Mouse (Mus musculus) limb, embryonic 15.5 days (tissue): ENCODE data around the gene Cep131. TPM values are rescaled to one million over a fixed set of nuclear protein-coding genes. Genes with fewer than 3 reads are reported as not detected.

ENCODE experiments used
- ATAC-seq: fragments of 200-750 bp; cut with Nextera tagmentation; 2 replicates; pipeline ENCODE4 v1.8.0; 2017; ENCODE audit warnings: low read depth, moderate TSS enrichment; ENCODE audit not compliant: insufficient number of reproducible peaks, low FRiP score, low TSS enrichment
- H3K27ac ChIP-seq: fragments of 300-500 bp; sonication (generic); 2 replicates; pipeline ENCODE4 v1.5.1; 2015; ENCODE audit warnings: moderate library complexity, mild to moderate bottlenecking, inconsistent platforms
- H3K27me3 ChIP-seq: fragments of 300-500 bp; sonication (generic); 2 replicates; pipeline ENCODE4 v1.6.1; 2015; ENCODE audit warnings: inconsistent platforms
- H3K36me3 ChIP-seq: fragments of 300-500 bp; sonication (generic); 2 replicates; pipeline ENCODE4 v1.6.1; 2015; ENCODE audit warnings: inconsistent platforms
- H3K4me1 ChIP-seq: fragments of 300-500 bp; sonication (generic); 2 replicates; pipeline ENCODE4 v1.6.1; 2015; ENCODE audit warnings: inconsistent platforms
- H3K4me2 ChIP-seq: fragments of 300-500 bp; sonication (generic); 2 replicates; pipeline ENCODE4 v1.6.1; 2015; ENCODE audit warnings: mild to moderate bottlenecking, inconsistent platforms
- H3K4me3 ChIP-seq: fragments of 300-500 bp; sonication (generic); 2 replicates; pipeline ENCODE4 v1.5.1; 2015; ENCODE audit warnings: mild to moderate bottlenecking, inconsistent platforms
- H3K9ac ChIP-seq: fragments of 300-500 bp; sonication (generic); 2 replicates; pipeline ENCODE4 v1.6.1; 2015; ENCODE audit warnings: inconsistent platforms
- H3K9me3 ChIP-seq: fragments of 300-500 bp; sonication (generic); 2 replicates; pipeline ENCODE4 v1.6.1; 2016; ENCODE audit warnings: inconsistent platforms
- WGBS: fragments of 180-500 bp; shearing (Covaris S2); methylation state at CpG from one replicate; pipeline ENCODE4 v1.1.7; 2015; 5-methylcytosine and 5-hydroxymethylcytosine counted together
- polyA plus RNA-seq: library from polyadenylated mRNA; unstranded; fragments of >200 nt; fragmentation: Nextera tagmentation; extraction: Ambion mirVana; gene quantifications from 2 replicates; pipeline ENCODE4 v1.2.1, GENCODE M21; 2015

Cep131 gene
- polyA plus RNA-seq, 1 experiment from 2014 or later: 20.9 TPM

- Histone ChIP-seq H3K4me2 (no peak overlapping the region), H3K4me1 (peaks cover 13% of the 10 kb centered on the region), H3K9ac (no peak overlapping the region), H3K36me3 (no peaks in the 10 kb centered on the region), H3K27me3 (no peaks in the 10 kb centered on the region), H3K4me3 (no peak overlapping the region), H3K27ac (no peak overlapping the region), H3K9me3 (no peaks in the 10 kb centered on the region)
- ATAC-seq: no peak
- 30% methylated on average over 10 of the region's 10 CpGs for WGBS
These were observed 56.3 kb downstream of the Cep131 start for GRCm38 (mm10) chr11:120030145-120030901.

DNA sequence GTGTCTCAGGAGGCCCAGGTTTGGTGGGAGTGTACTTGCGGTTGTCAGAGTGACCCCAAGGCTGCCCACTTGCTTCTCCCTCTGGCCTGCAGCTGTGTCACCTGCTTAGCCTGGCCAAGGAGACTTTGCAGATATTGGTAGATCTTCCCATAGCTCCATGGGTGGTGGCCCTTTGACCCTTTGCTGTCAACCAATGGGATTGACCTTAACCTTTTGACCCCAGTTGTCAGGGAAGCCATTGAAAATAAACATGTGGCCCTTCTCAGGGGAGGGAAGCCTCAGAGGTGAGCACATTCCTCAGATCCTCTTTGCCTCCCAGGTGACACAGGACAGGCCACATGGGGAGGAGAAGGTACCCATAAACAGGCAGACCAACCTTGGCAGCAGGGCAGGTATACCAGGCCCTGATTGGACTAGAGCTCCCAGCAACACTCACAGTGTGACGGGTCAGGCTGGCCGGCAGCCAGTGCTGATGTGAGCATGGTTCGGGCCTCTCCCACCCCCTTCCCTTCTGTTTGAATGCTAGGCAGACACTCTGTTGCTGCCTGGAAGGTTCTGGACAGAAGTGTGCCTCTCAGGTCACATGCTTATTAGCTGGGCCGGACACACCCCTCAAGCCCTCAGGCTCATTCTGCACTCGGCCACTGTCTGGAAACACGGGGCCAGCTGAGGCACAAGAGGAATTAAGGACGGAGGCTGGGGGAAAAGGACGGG is 57.0 kb downstream of the Cep131 start:
- H3K27ac ChIP-seq: no peak overlapping the region
- no peak for ATAC-seq
- no peaks in the 10 kb centered on the region for H3K9me3 ChIP-seq
- peaks cover 13% of the 10 kb centered on the region for H3K4me1 ChIP-seq
- H3K4me3 ChIP-seq: no peak overlapping the region
- H3K36me3 ChIP-seq: no peaks in the 10 kb centered on the region
- H3K4me2 ChIP-seq: no peak overlapping the region
- H3K9ac ChIP-seq: no peak overlapping the region
- WGBS: 40% methylated on average over 9 of the region's 9 CpGs
- no peaks in the 10 kb centered on the region for H3K27me3 ChIP-seq

DNA sequence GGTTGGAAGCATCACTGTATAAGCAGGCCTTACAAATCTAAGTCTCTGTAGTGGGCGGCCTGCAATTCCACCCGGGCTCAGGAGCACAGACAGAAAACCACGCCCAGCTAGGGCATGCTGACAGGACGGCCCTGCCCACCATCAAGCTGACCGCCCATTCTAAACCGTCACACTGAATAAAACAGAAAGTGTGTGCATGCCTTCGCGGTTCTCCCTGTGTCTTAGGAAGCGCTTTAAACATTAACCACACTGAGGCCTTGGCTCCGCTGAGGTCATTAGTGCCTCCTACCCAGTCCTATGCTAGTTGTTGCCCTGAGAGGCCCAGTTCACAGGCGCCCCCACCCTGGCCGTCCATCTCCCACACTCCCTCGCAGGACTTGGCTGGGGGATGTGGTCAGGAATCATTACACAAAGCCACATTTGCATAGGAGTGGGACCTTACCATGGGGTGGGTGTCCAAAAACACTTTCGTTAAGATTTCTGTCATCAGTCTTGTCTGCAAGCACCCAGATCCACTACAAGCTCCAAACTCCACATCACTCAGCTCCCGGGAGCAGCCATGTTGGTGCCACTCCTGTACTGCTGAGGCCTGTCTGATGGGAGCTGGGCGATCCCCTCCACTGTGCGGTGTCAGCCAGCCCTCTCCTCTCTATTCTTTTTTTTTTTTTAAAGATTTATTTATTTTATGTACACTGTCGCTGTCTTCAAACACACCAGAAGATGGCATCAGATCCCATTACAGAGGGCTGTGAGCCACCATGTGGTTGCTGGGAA is 58.1 kb downstream of the Cep131 start:
- WGBS: 76% methylated on average over 18 of the region's 18 CpGs
- Histone ChIP-seq H3K27ac (no peak overlapping the region), H3K4me2 (no peak overlapping the region), H3K36me3 (no peaks in the 10 kb centered on the region), H3K27me3 (no peaks in the 10 kb centered on the region), H3K4me3 (no peak overlapping the region), H3K4me1 (peaks cover 13% of the 10 kb centered on the region), H3K9ac (no peak overlapping the region), H3K9me3 (no peaks in the 10 kb centered on the region)
- ATAC-seq: no peak

GRCm38 (mm10) chr11:120026941-120027340 is 59.7 kb downstream of the Cep131 start:
- Histone ChIP-seq H3K4me2 (no peak overlapping the region), H3K4me1 (peaks cover 15% of the 10 kb centered on the region), H3K9me3 (no peaks in the 10 kb centered on the region), H3K9ac (no peak overlapping the region), H3K4me3 (no peak overlapping the region), H3K27ac (no peak overlapping the region), H3K27me3 (no peaks in the 10 kb centered on the region), H3K36me3 (no peaks in the 10 kb centered on the region)
- whole genome bisulfite sequencing: 74% methylated on average over 3 of the region's 3 CpGs
- ATAC-seq: no peak

DNA sequence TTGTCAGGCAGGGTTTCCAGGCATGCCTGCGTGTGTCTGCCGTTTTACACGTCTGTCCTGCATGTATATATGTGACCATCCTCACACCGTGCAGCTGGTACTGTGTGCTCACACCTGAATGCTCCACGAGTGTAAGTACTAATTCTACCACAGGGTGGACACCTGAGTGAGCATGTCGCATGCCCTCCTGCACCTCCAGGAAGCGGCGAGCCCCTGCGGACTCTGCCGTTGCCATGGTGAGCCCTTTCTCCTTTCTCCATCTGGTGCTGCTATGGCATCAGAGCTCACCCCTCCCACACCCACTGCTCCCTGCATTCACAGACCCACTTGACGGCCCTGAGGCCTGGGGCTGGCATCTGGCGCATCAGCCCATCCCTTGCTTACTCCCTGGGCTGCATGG is 63.8 kb downstream of the Cep131 start:
- 64% methylated on average over 12 of the region's 12 CpGs for WGBS
- Histone ChIP-seq H3K9me3 (no peaks in the 10 kb centered on the region), H3K27ac (no peak overlapping the region), H3K4me3 (no peak overlapping the region), H3K27me3 (no peaks in the 10 kb centered on the region), H3K36me3 (no peaks in the 10 kb centered on the region), H3K4me1 (peaks cover 5% of the 10 kb centered on the region), H3K4me2 (no peak overlapping the region), H3K9ac (no peak overlapping the region)
- no peak for ATAC-seq

DNA sequence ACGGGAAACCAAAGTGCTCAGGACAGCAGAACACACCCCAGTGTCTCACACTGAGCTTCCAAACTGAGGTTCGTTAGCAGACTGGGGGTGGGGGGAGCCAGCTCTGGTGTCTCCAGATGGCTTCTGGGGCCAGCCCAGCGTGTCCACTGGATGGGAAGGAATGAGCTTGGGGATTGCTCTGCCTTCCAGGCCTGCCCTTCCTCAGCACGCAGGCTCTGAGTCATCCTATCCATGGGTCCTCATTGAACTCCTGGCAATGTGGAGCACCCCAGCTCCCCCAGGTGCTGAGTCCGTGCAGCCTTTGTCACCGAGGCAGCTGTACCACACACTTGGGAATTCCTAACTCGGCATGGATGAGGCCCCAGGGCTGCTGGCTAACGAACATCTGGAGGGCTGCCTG is 64.4 kb downstream of the Cep131 start:
- ATAC-seq: no peak
- no peak overlapping the region for H3K4me2 ChIP-seq
- H3K4me3 ChIP-seq: no peak overlapping the region
- WGBS: 43% methylated on average over 8 of the region's 8 CpGs
- no peaks in the 10 kb centered on the region for H3K9me3 ChIP-seq
- H3K36me3 ChIP-seq: no peaks in the 10 kb centered on the region
- no peaks in the 10 kb centered on the region for H3K27me3 ChIP-seq
- H3K4me1 ChIP-seq: peaks cover 5% of the 10 kb centered on the region
- no peak overlapping the region for H3K27ac ChIP-seq
- H3K9ac ChIP-seq: no peak overlapping the region

- 91% methylated on average over 16 of the region's 16 CpGs for WGBS
- H3K9me3 ChIP-seq: no peaks in the 10 kb centered on the region
- H3K4me2 ChIP-seq: no peak overlapping the region
- H3K4me3 ChIP-seq: no peak overlapping the region
- no peak overlapping the region for H3K27ac ChIP-seq
- ATAC-seq: no peak
- peaks cover 5% of the 10 kb centered on the region for H3K4me1 ChIP-seq
- H3K36me3 ChIP-seq: no peaks in the 10 kb centered on the region
- no peak overlapping the region for H3K9ac ChIP-seq
- H3K27me3 ChIP-seq: no peaks in the 10 kb centered on the region
These were observed 65.3 kb downstream of the Cep131 start for GRCm38 (mm10) chr11:120021367-120021766.

DNA sequence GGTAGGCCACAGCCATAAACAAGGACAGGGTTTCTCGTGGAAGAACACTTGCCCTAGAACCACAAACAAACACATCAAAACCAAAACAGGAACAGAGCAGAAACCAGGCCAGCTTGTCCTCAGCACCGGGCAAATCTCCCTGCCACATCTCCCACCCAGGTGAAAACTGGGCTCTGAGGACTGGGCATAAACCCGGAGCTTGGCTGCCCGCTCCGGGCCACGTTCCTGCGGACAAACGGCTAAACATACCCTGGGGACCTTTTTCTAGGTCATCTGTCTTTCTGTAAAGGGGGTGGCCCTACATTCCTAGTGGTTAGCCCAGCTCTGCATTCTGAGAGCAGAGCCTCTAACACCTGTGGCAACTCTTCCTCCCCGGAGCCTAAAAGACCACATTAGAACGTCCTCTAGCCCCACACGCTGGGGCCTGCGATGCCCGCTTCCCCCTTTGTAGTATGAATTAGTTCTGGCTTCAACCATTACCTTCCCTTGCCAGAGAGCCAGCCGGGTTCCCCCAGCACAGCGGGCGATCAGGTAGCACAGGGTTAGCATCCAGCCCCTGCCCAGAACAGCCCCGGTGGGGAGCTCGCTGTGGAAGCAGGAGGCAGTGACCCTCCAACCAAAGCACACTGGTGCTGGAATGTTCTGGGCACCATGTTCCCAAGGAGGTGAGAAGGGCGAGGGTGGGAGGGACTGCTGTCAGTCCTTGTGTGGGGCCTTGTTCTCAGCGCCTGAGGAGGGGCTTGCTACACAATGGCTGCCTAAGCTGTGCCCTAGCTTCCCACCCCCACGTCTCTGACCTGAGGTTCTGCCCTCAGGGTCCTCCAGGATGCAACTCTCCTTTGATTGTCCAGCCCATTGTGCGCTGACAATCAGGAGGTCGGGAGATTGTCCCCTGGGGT is 66.8 kb downstream of the Cep131 start:
- Histone ChIP-seq H3K4me2 (no peak overlapping the region), H3K4me3 (no peak overlapping the region), H3K27ac (no peak overlapping the region), H3K36me3 (no peaks in the 10 kb centered on the region), H3K27me3 (no peaks in the 10 kb centered on the region), H3K9me3 (no peaks in the 10 kb centered on the region), H3K9ac (no peak overlapping the region), H3K4me1 (peaks cover 5% of the 10 kb centered on the region)
- WGBS: 61% methylated on average over 23 of the region's 23 CpGs
- no peak for ATAC-seq

DNA sequence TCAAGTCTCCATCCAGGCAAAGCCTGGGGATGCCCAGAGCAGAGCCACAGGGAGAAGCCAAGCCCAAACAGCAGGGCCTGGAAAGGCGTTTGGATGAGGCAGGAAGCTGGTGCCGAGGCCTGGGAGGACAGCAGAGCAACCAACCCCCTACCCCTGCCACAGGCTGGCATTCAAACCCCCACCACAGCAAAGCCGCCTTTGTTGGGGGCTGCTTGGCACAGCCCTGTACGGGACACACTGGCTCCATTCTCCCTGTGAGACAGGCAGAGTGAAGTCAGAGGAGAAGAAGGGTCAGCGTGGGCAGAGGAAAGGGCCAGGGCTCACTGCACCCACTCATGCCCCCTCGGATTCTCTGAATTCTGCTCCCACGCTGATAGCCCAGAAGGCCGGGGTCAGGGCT is 69.6 kb downstream of the Cep131 start:
- Histone ChIP-seq H3K9me3 (no peaks in the 10 kb centered on the region), H3K4me3 (no peak overlapping the region), H3K36me3 (no peaks in the 10 kb centered on the region), H3K4me2 (no peak overlapping the region), H3K4me1 (peaks cover 12% of the 10 kb centered on the region), H3K9ac (no peak overlapping the region), H3K27me3 (peaks cover 6% of the 10 kb centered on the region; the same call in 1 of the 2 replicates), H3K27ac (no peak overlapping the region)
- 84% methylated on average over 8 of the region's 8 CpGs for WGBS
- no peak for ATAC-seq

- Histone ChIP-seq H3K27ac (no peak overlapping the region), H3K4me2 (no peak overlapping the region), H3K4me3 (no peak overlapping the region), H3K4me1 (peaks cover 16% of the 10 kb centered on the region), H3K27me3 (peaks cover 11% of the 10 kb centered on the region), H3K9ac (no peak overlapping the region), H3K9me3 (no peaks in the 10 kb centered on the region), H3K36me3 (no peaks in the 10 kb centered on the region)
- ATAC-seq: no peak
- WGBS: 90% methylated on average over 4 of the region's 4 CpGs
These were observed 71.9 kb downstream of the Cep131 start for GRCm38 (mm10) chr11:120014758-120015157.
